Mouse (Mus musculus) liver, adult 2 months (tissue): ENCODE measurements around the gene Plpp1. TPM values are rescaled to one million over a fixed set of nuclear protein-coding genes. Genes with fewer than 3 reads are reported as not detected.

ENCODE experiments used
- DNase-seq: peaks from one replicate; pipeline ENCODE4 v3.0.0-alpha.2; 2011; ENCODE audit warnings: low read depth, low spot score; ENCODE audit errors: extremely low read depth
- H3K27ac ChIP-seq: fragments of 200-500 bp; replicated peaks from 2 replicates; pipeline ENCODE4 v1.5.1; 2012; ENCODE audit warnings: low read depth, mild to moderate bottlenecking, control low read depth, inconsistent platforms, low read length; ENCODE audit not compliant: insufficient read depth
- H3K27me3 ChIP-seq: fragments of 200-500 bp; 2 replicates; pipeline ENCODE4 v1.6.1; 2012; ENCODE audit warnings: mild to moderate bottlenecking, moderate library complexity, low read length, inconsistent platforms; ENCODE audit not compliant: control insufficient read depth, insufficient read depth
- H3K36me3 ChIP-seq: fragments of 200-500 bp; 2 replicates; pipeline ENCODE4 v1.6.1; 2012; ENCODE audit warnings: low read length, inconsistent platforms; ENCODE audit not compliant: control insufficient read depth, insufficient read depth
- H3K4me1 ChIP-seq: fragments of 200-500 bp; 2 replicates; pipeline ENCODE4 v1.6.1; 2011; ENCODE audit warnings: low read length; ENCODE audit not compliant: control insufficient read depth, insufficient read depth
- H3K4me3 ChIP-seq: fragments of 200-500 bp; 2 replicates; pipeline ENCODE4 v1.5.1; 2011; ENCODE audit warnings: low read depth, mild to moderate bottlenecking, control low read depth, low read length, moderate library complexity; ENCODE audit not compliant: insufficient read depth
- H3K79me2 ChIP-seq: fragments of 200-500 bp; 2 replicates; pipeline ENCODE4 v1.6.1; 2012; ENCODE audit warnings: inconsistent platforms, mild to moderate bottlenecking, low read length, moderate library complexity; ENCODE audit not compliant: control insufficient read depth, insufficient read depth
- H3K9ac ChIP-seq: fragments of 200-500 bp; 2 replicates; pipeline ENCODE4 v1.6.1; 2012; ENCODE audit warnings: low read depth, mild to moderate bottlenecking, control low read depth, inconsistent platforms, low read length
- CTCF ChIP-seq: fragments of 200-500 bp; IDR thresholded peaks from 2 replicates; pipeline ENCODE4 v1.5.1; 2011; ENCODE audit warnings: low read depth, low read length, control low read depth
- POLR2A ChIP-seq: fragments of 200-500 bp; IDR thresholded peaks from 2 replicates; pipeline ENCODE4 v1.6.1; 2011; ENCODE audit warnings: low read length, control low read depth; ENCODE audit not compliant: insufficient read depth; ENCODE audit errors: extremely low read depth
- WGBS: fragments of 180-500 bp; shearing (Covaris S2); methylation state at CpG from one replicate; pipeline ENCODE4 v1.1.7; 2018; 5-methylcytosine and 5-hydroxymethylcytosine counted together
- polyA plus RNA-seq: library from polyadenylated mRNA; depleted of rRNA; stranded (reverse); fragments of >200 nt; gene quantifications from 2 replicates; pipeline ENCODE4 v1.2.3, GENCODE M21; 2012
- total RNA-seq: library from RNA; depleted of rRNA; stranded (reverse); fragments of >200 nt; gene quantifications from 2 replicates; pipeline ENCODE4 v1.2.3, GENCODE M21; 2014

The Plpp1 gene
- total and polyA plus RNA-seq, 2 experiments = 13.4 to 24.3 TPM

- Histone ChIP-seq H3K9ac (no peak overlapping the region), H3K79me2 (no peaks in the 10 kb centered on the region; the same call in 1 of the 2 replicates), H3K27ac (no peak overlapping the region), H3K4me3 (no peak overlapping the region), H3K4me1 (no peaks in the 10 kb centered on the region), H3K36me3 (no peaks in the 10 kb centered on the region), H3K27me3 (no peaks in the 10 kb centered on the region)
- TF ChIP-seq POLR2A (no peak), CTCF (no peak)
- 86% methylated on average over 3 of the region's 8 CpGs for WGBS
- no peak for DNase-seq
Observed at GRCm38 (mm10) chr13:112823911-112824648, 23.5 kb downstream of the Plpp1 start.

GRCm38 (mm10) chr13:112825479-112825878 is 24.9 kb downstream of the Plpp1 start:
- no peak for DNase-seq
- TF ChIP-seq POLR2A (no peak), CTCF (no peak)
- H3K27ac ChIP-seq = no peak overlapping the region
- no peaks in the 10 kb centered on the region for H3K36me3 ChIP-seq
- 73% methylated on average over 6 of the region's 6 CpGs for WGBS
- no peak overlapping the region for H3K9ac ChIP-seq
- no peaks in the 10 kb centered on the region for H3K27me3 ChIP-seq
- no peaks in the 10 kb centered on the region for H3K4me1 ChIP-seq
- H3K4me3 ChIP-seq = no peak overlapping the region
- no peaks in the 10 kb centered on the region; the same call in 1 of the 2 replicates for H3K79me2 ChIP-seq

- H3K9ac ChIP-seq = no peak overlapping the region
- no peak for DNase-seq
- TF ChIP-seq CTCF (no peak), POLR2A (no peak)
- H3K79me2 ChIP-seq = no peaks in the 10 kb centered on the region; the same call in 1 of the 2 replicates
- H3K4me3 ChIP-seq = no peak overlapping the region
- H3K4me1 ChIP-seq = no peaks in the 10 kb centered on the region
- 64% methylated on average over 2 of the region's 2 CpGs for WGBS
- H3K36me3 ChIP-seq = no peaks in the 10 kb centered on the region
- H3K27me3 ChIP-seq = no peaks in the 10 kb centered on the region
- no peak overlapping the region for H3K27ac ChIP-seq
Observed at GRCm38 (mm10) chr13:112829619-112830018, 29.0 kb downstream of the Plpp1 start.

GRCm38 (mm10) chr13:112832589-112832988 is 32.0 kb downstream of the Plpp1 start:
- DNase-seq = no peak
- Histone ChIP-seq H3K4me3 (no peak overlapping the region), H3K4me1 (no peaks in the 10 kb centered on the region), H3K36me3 (no peaks in the 10 kb centered on the region), H3K27me3 (no peaks in the 10 kb centered on the region), H3K9ac (no peak overlapping the region), H3K79me2 (no peaks in the 10 kb centered on the region; the same call in 1 of the 2 replicates), H3K27ac (no peak overlapping the region)
- TF ChIP-seq POLR2A = no peak
- no peak for TF ChIP-seq CTCF
- 73% methylated on average over 2 of the region's 2 CpGs for WGBS

GRCm38 (mm10) chr13:112833253-112833894 is 32.8 kb downstream of the Plpp1 start:
- TF ChIP-seq POLR2A = no peak
- TF ChIP-seq CTCF = no peak
- DNase-seq = no peak
- Histone ChIP-seq H3K79me2 (no peaks in the 10 kb centered on the region; the same call in 1 of the 2 replicates), H3K27ac (no peak overlapping the region), H3K4me1 (no peaks in the 10 kb centered on the region), H3K36me3 (no peaks in the 10 kb centered on the region), H3K4me3 (no peak overlapping the region), H3K27me3 (no peaks in the 10 kb centered on the region), H3K9ac (no peak overlapping the region)
- 84% methylated on average over 20 of the region's 20 CpGs for WGBS

- no peaks in the 10 kb centered on the region for H3K27me3 ChIP-seq
- no peaks in the 10 kb centered on the region for H3K4me1 ChIP-seq
- H3K9ac ChIP-seq = no peak overlapping the region
- H3K4me3 ChIP-seq = no peak overlapping the region
- TF ChIP-seq CTCF = no peak
- TF ChIP-seq POLR2A = no peak
- no peaks in the 10 kb centered on the region for H3K36me3 ChIP-seq
- H3K79me2 ChIP-seq = no peaks in the 10 kb centered on the region; the same call in 1 of the 2 replicates
- DNase-seq = no peak
- no peak overlapping the region for H3K27ac ChIP-seq
- 66% methylated on average over 3 of the region's 3 CpGs for WGBS
Observed at GRCm38 (mm10) chr13:112833895-112834263, 33.3 kb downstream of the Plpp1 start.
